Mouse (Mus musculus) layer of hippocampus, adult 9-11 months (tissue): ENCODE results near the gene Gm20878.
"Not testable (repeated sequence)": the region's sequence is repeated elsewhere in the genome, so short reads cannot be mapped to it uniquely, and the experiment has no call there.

ENCODE experiments used
- DNase-seq: peaks from one replicate; pipeline ENCODE4 v3.0.0; 2022

Gm20878 gene

GRCm38 (mm10) chr4:41941272-41941671 is at the start of gene Gm20878:
Gm20878 (plus strand) TSS chr4:41941572.
- DNase-seq: not testable (repeated sequence)

- not testable (repeated sequence) for DNase-seq
Measured at GRCm38 (mm10) chr4:41903310-41903709, 38.1 kb upstream of the Gm20878 start, which contains the start of gene Gm21541. Gm21541 (plus strand) TSS chr4:41903610.

GRCm38 (mm10) chr4:41965758-41966157 is 24.4 kb downstream of the Gm20878 start, which contains the start of gene Fam205a4:
Fam205a4 (plus strand) TSS chr4:41966058.
- not testable (repeated sequence) for DNase-seq
